Mouse (Mus musculus): ENCODE measurements around the gene Gm45716.

DNA sequence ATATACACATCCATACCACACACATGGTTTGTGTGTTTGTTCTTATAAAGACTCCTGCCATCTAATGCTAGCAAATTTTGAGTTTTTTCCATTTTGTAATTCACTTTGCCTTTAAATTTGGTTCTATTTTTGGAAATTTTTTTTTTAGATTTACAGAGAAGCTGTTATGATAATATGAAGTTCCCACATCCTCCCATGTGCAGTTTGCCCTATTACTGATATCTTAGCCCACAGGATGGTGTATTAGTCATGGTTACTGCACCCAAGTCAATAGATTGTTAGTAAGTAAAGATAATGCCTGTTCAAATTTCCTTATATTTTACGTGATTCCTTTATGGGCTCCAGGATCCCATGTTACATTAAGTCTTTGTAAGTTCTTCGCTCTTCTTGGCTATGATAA, 107.1 kb downstream of the Gm45716 start:
- TF ChIP-seq CTCF (IDR thresholded peaks at IDR 0.05; ENCODE audit: borderline replicate concordance, insufficient read depth, low read depth, low read length) (no peak), POLR2A (IDR thresholded peaks at IDR 0.05; ENCODE audit: borderline replicate concordance, insufficient read depth, low read length) (no peak)
